Mouse (Mus musculus): ENCODE data around the gene Ralgps1.
A peak's percentile ranks its signal among the peaks of the same experiment; 100 is the strongest.

Ralgps1 gene

GRCm38 (mm10) chr2:33237581-33237980 lies 133.7 kb downstream of the Ralgps1 start:
- no peak for DNase-seq (ENCODE audit: low read depth)

GRCm38 (mm10) chr2:33234848-33235247 lies 136.4 kb downstream of the Ralgps1 start:
- no peak for DNase-seq (ENCODE audit: low read depth)

- DNase-seq (ENCODE audit: low read depth) = no peak
Measured at GRCm38 (mm10) chr2:33233856-33234255, 137.4 kb downstream of the Ralgps1 start.

GRCm38 (mm10) chr2:33232782-33233570 lies 138.3 kb downstream of the Ralgps1 start:
- DNase-seq (ENCODE audit: low read depth) = no peak

- no peak for DNase-seq (ENCODE audit: low read depth)
Measured at GRCm38 (mm10) chr2:33231788-33232187, 139.5 kb downstream of the Ralgps1 start.

GRCm38 (mm10) chr2:33230701-33231100 lies 140.6 kb downstream of the Ralgps1 start:
- DNase-seq (ENCODE audit: low read depth) = no peak

- DNase-seq (ENCODE audit: low read depth) = no peak
Measured at GRCm38 (mm10) chr2:33228551-33228950, 142.7 kb downstream of the Ralgps1 start.

- DNase-seq (ENCODE audit: low read depth) = no peak
Measured at GRCm38 (mm10) chr2:33228077-33228476, 143.2 kb downstream of the Ralgps1 start.

GRCm38 (mm10) chr2:33225921-33226320 lies 145.4 kb downstream of the Ralgps1 start:
- no peak for DNase-seq (ENCODE audit: low read depth)

GRCm38 (mm10) chr2:33223656-33224358 lies 147.5 kb downstream of the Ralgps1 start:
- no peak for DNase-seq (ENCODE audit: low read depth)

GRCm38 (mm10) chr2:33222480-33222879 lies 148.8 kb downstream of the Ralgps1 start:
- DNase-seq (ENCODE audit: low read depth) = no peak

GRCm38 (mm10) chr2:33221339-33221900 lies 149.9 kb downstream of the Ralgps1 start:
- DNase-seq (ENCODE audit: low read depth) = peak; percentile 35

- DNase-seq (ENCODE audit: low read depth) = no peak
Measured at GRCm38 (mm10) chr2:33220674-33221338, 150.5 kb downstream of the Ralgps1 start.

GRCm38 (mm10) chr2:33220246-33220645 lies 151.0 kb downstream of the Ralgps1 start:
- DNase-seq (ENCODE audit: low read depth) = no peak

GRCm38 (mm10) chr2:33219637-33220036 lies 151.6 kb downstream of the Ralgps1 start:
- DNase-seq (ENCODE audit: low read depth) = no peak

- DNase-seq (ENCODE audit: low read depth) = no peak
Measured at GRCm38 (mm10) chr2:33218903-33219625, 152.2 kb downstream of the Ralgps1 start.

- no peak for DNase-seq (ENCODE audit: low read depth)
Measured at GRCm38 (mm10) chr2:33217425-33217794, 153.9 kb downstream of the Ralgps1 start.

GRCm38 (mm10) chr2:33216645-33217424 lies 154.5 kb downstream of the Ralgps1 start:
- DNase-seq (ENCODE audit: low read depth) = no peak

GRCm38 (mm10) chr2:33215700-33216509 lies 155.4 kb downstream of the Ralgps1 start, which contains the start of gene Angptl2:
Angptl2 (plus strand) TSS chr2:33216069.
- DNase-seq (ENCODE audit: low read depth) = peak; percentile 75

- DNase-seq (ENCODE audit: low read depth) = no peak
Measured at GRCm38 (mm10) chr2:33215177-33215699, 156.0 kb downstream of the Ralgps1 start.
